Mouse (Mus musculus): ENCODE results near the gene Agap2.
"Not testable (repeated sequence)": the region's sequence is repeated elsewhere in the genome, so short reads cannot be mapped to it uniquely, and the experiment has no call there.

The Agap2 gene

GRCm38 (mm10) chr10:127059174-127059967, 15.7 kb upstream of the Agap2 start:
- in situ Hi-C loops (cut with MboI; ENCODE audit: unreplicated experiment in 2 of 2), result no loop called here

GRCm38 (mm10) chr10:127059968-127060916, 14.8 kb upstream of the Agap2 start, which contains the start of gene March9:
Gene March9 (minus strand): TSS chr10:127060184.
- in situ Hi-C loops (cut with MboI; ENCODE audit: unreplicated experiment in 2 of 2), result no loop called here

- in situ Hi-C loops (cut with MboI; ENCODE audit: unreplicated experiment in 2 of 2), result no loop called here
Measured at GRCm38 (mm10) chr10:127061085-127061484, 14.0 kb upstream of the Agap2 start.

- in situ Hi-C loops (cut with MboI; ENCODE audit: unreplicated experiment in 2 of 2), result no loop called here
Measured at GRCm38 (mm10) chr10:127061513-127061912, 13.6 kb upstream of the Agap2 start.

- in situ Hi-C loops (cut with MboI; ENCODE audit: unreplicated experiment in 2 of 2), result not testable (repeated sequence)
Measured at GRCm38 (mm10) chr10:127062101-127062500, 13.0 kb upstream of the Agap2 start.

- in situ Hi-C loops (cut with MboI; ENCODE audit: unreplicated experiment in 2 of 2), result no loop called here
Measured at GRCm38 (mm10) chr10:127062503-127062902, 12.6 kb upstream of the Agap2 start.

- in situ Hi-C loops (cut with MboI; ENCODE audit: unreplicated experiment in 2 of 2), result no loop called here
Measured at GRCm38 (mm10) chr10:127063239-127063872, 11.7 kb upstream of the Agap2 start, which contains the start of gene Cdk4. Gene Cdk4 (plus strand): TSS chr10:127063534.

- in situ Hi-C loops (cut with MboI; ENCODE audit: unreplicated experiment in 2 of 2), result no loop called here
Measured at GRCm38 (mm10) chr10:127063913-127064870, 10.9 kb upstream of the Agap2 start.

GRCm38 (mm10) chr10:127065981-127066380, 9.1 kb upstream of the Agap2 start:
- in situ Hi-C loops (cut with MboI; ENCODE audit: unreplicated experiment in 2 of 2), result no loop called here

- in situ Hi-C loops (cut with MboI; ENCODE audit: unreplicated experiment in 2 of 2), result no loop called here
Measured at GRCm38 (mm10) chr10:127066519-127067018, 8.5 kb upstream of the Agap2 start.

GRCm38 (mm10) chr10:127068360-127069038, 6.6 kb upstream of the Agap2 start:
- in situ Hi-C loops (cut with MboI; ENCODE audit: unreplicated experiment in 2 of 2), result no loop called here

- in situ Hi-C loops (cut with MboI; ENCODE audit: unreplicated experiment in 2 of 2), result no loop called here
Measured at GRCm38 (mm10) chr10:127069281-127070189, 5.5 kb upstream of the Agap2 start.

- in situ Hi-C loops (cut with MboI; ENCODE audit: unreplicated experiment in 2 of 2), result no loop called here
Measured at GRCm38 (mm10) chr10:127070190-127071121, 4.6 kb upstream of the Agap2 start, which contains the start of gene Tspan31. Gene Tspan31 (minus strand): TSS chr10:127070264.

- in situ Hi-C loops (cut with MboI; ENCODE audit: unreplicated experiment in 2 of 2), result no loop called here
Measured at GRCm38 (mm10) chr10:127071203-127071602, 3.9 kb upstream of the Agap2 start.

GRCm38 (mm10) chr10:127072270-127072669, 2.8 kb upstream of the Agap2 start:
- in situ Hi-C loops (cut with MboI; ENCODE audit: unreplicated experiment in 2 of 2), result not testable (repeated sequence)

GRCm38 (mm10) chr10:127072969-127073368, 2.1 kb upstream of the Agap2 start:
- in situ Hi-C loops (cut with MboI; ENCODE audit: unreplicated experiment in 2 of 2), result not testable (repeated sequence)

- in situ Hi-C loops (cut with MboI; ENCODE audit: unreplicated experiment in 2 of 2), result no loop called here
Measured at GRCm38 (mm10) chr10:127073981-127074380, 1.1 kb upstream of the Agap2 start.
